In the genomic region with DNA sequence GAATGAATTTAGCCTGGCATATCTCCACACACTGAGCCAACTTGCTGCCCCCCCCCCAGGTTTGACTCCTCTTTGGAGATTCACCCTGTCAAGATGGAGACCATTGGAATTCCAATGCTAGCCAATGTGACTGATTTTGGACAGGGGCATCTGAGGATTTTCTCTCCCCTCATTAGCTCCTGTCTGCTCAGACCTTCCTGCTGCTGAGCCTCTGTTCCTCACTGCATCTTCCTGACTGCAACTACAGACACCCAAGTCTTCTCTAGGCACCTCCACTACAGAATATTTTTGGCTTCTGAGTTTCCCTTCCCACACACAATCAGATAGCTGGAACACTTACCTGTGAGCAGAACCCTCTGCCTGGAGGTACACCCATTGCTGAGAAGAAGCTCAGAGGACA, we compare ENCODE assay signal across 25 mouse cellular contexts. TPM values are rescaled to one million over a fixed set of nuclear protein-coding genes. Genes with fewer than 3 reads are reported as not detected.
"Had no signal": no experiment of that assay in that cellular context is flagged by ENCODE, and none has a peak within 500 bp of the region (broad histone marks: within the 10 kb centered on the region; RNA-seq: fewer than 3 reads in every experiment).

No protein-coding gene starts in this region.

- H3K9me3 ChIP-seq: neural tube, embryonic 13.5 days; neural tube, embryonic 15.5 days; stomach, embryonic 15.5 days had no signal

- H3K4me3 ChIP-seq: neural tube, embryonic 13.5 days; neural tube, embryonic 15.5 days; stomach, embryonic 15.5 days had no signal

- DNase-seq: retina, postnatal 1 day; right cerebral cortex, adult 18-20 months; right cerebral cortex, postnatal 14 days; right cerebral cortex, postnatal 25 days; right cerebral cortex, postnatal 4 days; spleen, adult 18-20 months; thymus, adult 18-20 months; thymus, adult 2 months; thymus, postnatal 14 days; thymus, postnatal 25 days; thymus, postnatal 36 days; thymus, postnatal 4 days had no signal

- H3K4me2 ChIP-seq: neural tube, embryonic 13.5 days; neural tube, embryonic 15.5 days; stomach, embryonic 15.5 days had no signal

- H3K4me1 ChIP-seq: neural tube, embryonic 13.5 days; neural tube, embryonic 15.5 days; stomach, embryonic 15.5 days had no signal

- H3K27ac ChIP-seq: neural tube, embryonic 13.5 days; neural tube, embryonic 15.5 days; stomach, embryonic 15.5 days; stomach, postnatal 0 days had no signal

- H3K27me3 ChIP-seq: neural tube, embryonic 13.5 days; neural tube, embryonic 15.5 days; stomach, embryonic 15.5 days had no signal

- H3K9ac ChIP-seq: neural tube, embryonic 13.5 days; neural tube, embryonic 15.5 days; stomach, embryonic 15.5 days had no signal

- H3K36me3 ChIP-seq: neural tube, embryonic 13.5 days; neural tube, embryonic 15.5 days; stomach, embryonic 15.5 days had no signal

RNA-seq across cellular contexts. Expression of gene Psg20, which starts 0.4 kb away (rescaled TPM):
- total RNA-seq: neutrophil, adult 5-6 weeks had no signal
- polyA plus RNA-seq: neural tube, embryonic 13.5 days; neural tube, embryonic 14.5 days; neural tube, embryonic 15.5 days; small intestine, adult 2 months; spleen, adult 2 months; stomach, embryonic 14.5 days; stomach, embryonic 15.5 days; stomach, embryonic 16.5 days; stomach, postnatal 0 days; testis, adult 2 months; thymus, postnatal 0 days; urinary bladder, adult 2 months had no signal

RNA-seq across cellular contexts. Expression of gene Psg21, which starts 29.1 kb away (rescaled TPM):
- total RNA-seq: neutrophil, adult 5-6 weeks had no signal
- polyA plus RNA-seq: neural tube, embryonic 13.5 days; neural tube, embryonic 14.5 days; neural tube, embryonic 15.5 days; small intestine, adult 2 months; spleen, adult 2 months; stomach, embryonic 14.5 days; stomach, embryonic 15.5 days; stomach, embryonic 16.5 days; stomach, postnatal 0 days; testis, adult 2 months; thymus, postnatal 0 days; urinary bladder, adult 2 months had no signal

RNA-seq across cellular contexts. Expression of gene Psg22, which starts 32.3 kb away (rescaled TPM):
- total RNA-seq: neutrophil, adult 5-6 weeks had no signal
- polyA plus RNA-seq: neural tube, embryonic 13.5 days; neural tube, embryonic 14.5 days; neural tube, embryonic 15.5 days; spleen, adult 2 months; stomach, embryonic 14.5 days; stomach, embryonic 15.5 days; stomach, embryonic 16.5 days; stomach, postnatal 0 days; urinary bladder, adult 2 months had no signal
